Mouse (Mus musculus) small intestine, adult 2 months (tissue): ENCODE results near the gene Mgea5.

Experiments used
- CTCF ChIP-seq: fragments of 200-500 bp; IDR thresholded peaks from 2 replicates; pipeline ENCODE4 v1.5.1; 2012; ENCODE audit warnings: low read depth, mild to moderate bottlenecking, control low read depth, inconsistent platforms, low read length, moderate library complexity, mixed read lengths; ENCODE audit not compliant: insufficient replicate concordance, insufficient read length; ENCODE audit errors: extremely low read depth
- POLR2A ChIP-seq: fragments of 200-500 bp; IDR thresholded peaks from 2 replicates; pipeline ENCODE4 v1.6.1; 2012; ENCODE audit warnings: low read depth, mild to moderate bottlenecking, control low read depth, inconsistent platforms, low read length, moderate library complexity

DNA sequence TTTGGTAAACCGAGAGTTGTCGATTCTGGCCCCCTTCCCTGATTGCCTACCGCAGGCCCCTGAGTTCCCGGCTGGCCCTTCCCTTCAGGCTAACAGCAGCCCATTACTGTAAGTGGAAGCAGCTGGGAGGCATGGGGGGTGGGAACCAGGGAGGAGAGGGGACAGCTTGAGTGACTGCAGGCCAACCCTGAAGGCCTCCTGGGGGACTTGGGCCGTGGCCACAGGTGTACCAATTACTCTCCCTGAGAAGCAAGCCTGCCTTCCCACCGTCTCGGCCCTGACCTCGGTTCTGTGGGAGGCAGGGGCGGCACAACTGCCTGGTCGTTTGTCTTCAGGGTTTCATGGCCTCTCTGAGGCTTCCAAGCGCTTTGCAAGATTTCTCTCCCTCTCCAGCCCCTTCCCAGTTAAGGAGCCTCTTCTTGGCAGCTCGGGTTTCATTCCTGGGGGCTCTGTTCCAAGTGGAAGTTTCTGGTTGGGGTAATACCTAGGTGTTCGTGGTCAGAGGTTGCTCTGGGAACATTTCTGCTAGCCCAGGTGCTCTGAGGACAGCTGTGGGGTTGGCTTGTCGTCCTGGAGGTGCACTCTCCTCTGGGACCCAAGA is 57.9 kb downstream of the Mgea5 start:
- TF ChIP-seq CTCF, result no peak
- TF ChIP-seq POLR2A, result no peak
